ENCODE assay signal across 10 mouse cellular contexts in the genomic region with DNA sequence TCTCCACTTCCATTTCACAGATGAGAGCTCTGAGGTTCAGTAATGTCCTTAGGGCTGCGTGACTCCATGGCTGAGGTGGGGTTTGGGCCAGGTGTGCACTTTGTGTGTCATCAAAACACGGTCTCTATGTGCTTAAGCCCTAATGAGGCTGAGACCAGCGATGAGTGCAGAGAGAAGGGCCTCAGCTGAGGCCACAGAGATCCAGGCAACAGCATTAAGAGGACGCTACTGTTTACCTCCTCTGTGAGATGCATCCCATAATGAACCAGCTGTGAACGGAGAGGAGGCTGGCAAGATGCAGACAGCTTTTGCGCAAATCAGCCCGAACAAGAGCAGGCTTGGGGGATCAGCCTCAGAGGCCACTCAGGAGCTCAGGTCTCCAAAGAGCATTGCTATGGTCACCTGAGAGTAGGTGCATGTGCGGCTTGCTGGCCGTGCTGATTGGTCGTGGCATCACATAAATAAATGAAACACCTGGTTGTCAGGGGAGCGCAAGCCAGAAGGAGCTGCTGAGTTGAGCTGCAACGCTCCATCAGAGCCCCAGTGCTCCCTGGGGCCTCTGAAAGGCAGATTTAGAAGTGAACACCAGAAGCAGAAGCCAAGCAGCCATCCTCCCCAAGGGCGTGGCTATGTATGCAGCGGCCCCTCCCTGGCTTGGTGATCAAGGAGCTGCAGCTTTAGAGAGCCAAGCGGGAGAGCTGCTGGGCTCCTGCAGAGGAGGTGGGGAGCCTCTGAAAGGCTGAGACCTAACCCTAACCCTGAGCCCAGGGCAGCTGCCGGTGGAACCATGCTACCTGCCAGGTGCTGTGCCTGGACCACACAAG.
A peak's percentile ranks its signal among the peaks of the same experiment; 100 is the strongest.
DNase-seq lines count a peak whose midpoint lies in the region; ATAC-seq and TF ChIP-seq lines count a peak whose summit lies in the region.
"Had no signal": no experiment of that assay in that cellular context is flagged by ENCODE, and none has a peak within 500 bp of the region (broad histone marks: within the 10 kb centered on the region; RNA-seq: fewer than 3 reads in every experiment).

No protein-coding gene starts in this region.

- H3K4me2 ChIP-seq in hindbrain, embryonic 14.5 days (replicated peaks) = no peak overlapping the region
- no peak overlapping the region for H3K4me2 ChIP-seq in midbrain, embryonic 14.5 days (ENCODE audit: low read length)
- H3K4me2 ChIP-seq: liver, embryonic 15.5 days had no signal

- intact Hi-C loops in gastrocnemius, adult 2 months (cut with DNase I) = no loop called here

- 33% methylated on average over 16 of the region's 16 CpGs for WGBS in hindbrain, embryonic 14.5 days
- WGBS in midbrain, embryonic 14.5 days = 33% methylated on average over 16 of the region's 16 CpGs

- peaks cover 21% of the 10 kb centered on the region for H3K4me1 ChIP-seq in hindbrain, embryonic 14.5 days (replicated peaks; ENCODE audit: control insufficient read depth, insufficient read depth, low read length)
- H3K4me1 ChIP-seq in midbrain, embryonic 14.5 days (ENCODE audit: control insufficient read depth, insufficient read depth, low read length) = peaks cover 25% of the 10 kb centered on the region

- no peak overlapping the region for H3K27ac ChIP-seq in gastrocnemius, adult 2 months
- peak overlapping the region; percentile 56 for H3K27ac ChIP-seq in hindbrain, embryonic 14.5 days
- H3K27ac ChIP-seq in midbrain, embryonic 14.5 days (replicated peaks; ENCODE audit: low read depth, low read length) = peak overlapping the region; percentile 60
- H3K27ac ChIP-seq: liver, embryonic 15.5 days had no signal

- DNase-seq in gastrocnemius, adult 2 months = peak; percentile 43
- no peak for DNase-seq in gastrocnemius, postnatal 10 days
- DNase-seq in brain, embryonic 14.5 days (ENCODE audit: low read depth) = peak; percentile 50
- DNase-seq in hindbrain, embryonic 14.5 days (ENCODE audit: low spot score) = no peak
- DNase-seq in midbrain, embryonic 14.5 days = peak; percentile 52
- no peak for DNase-seq in testis, postnatal 10 days (ENCODE audit: low spot score)
- no peak for DNase-seq in layer of hippocampus, adult 18-20 months (ENCODE audit: low spot score in 2 of 2)
- DNase-seq: thymus, adult 18-20 months had no signal

- peaks cover 59% of the 10 kb centered on the region for H3K36me3 ChIP-seq in hindbrain, embryonic 14.5 days (replicated peaks; ENCODE audit: control insufficient read depth, insufficient read depth)
- H3K36me3 ChIP-seq in midbrain, embryonic 14.5 days (ENCODE audit: control insufficient read depth, insufficient read depth, low read length) = peaks cover 67% of the 10 kb centered on the region

- no peak overlapping the region for H3K4me3 ChIP-seq in gastrocnemius, adult 2 months
- H3K4me3 ChIP-seq in hindbrain, embryonic 14.5 days (replicated peaks; ENCODE audit: low read length) = no peak overlapping the region
- no peak overlapping the region for H3K4me3 ChIP-seq in midbrain, embryonic 14.5 days (replicated peaks; ENCODE audit: low read depth, low read length)
- H3K4me3 ChIP-seq: liver, embryonic 15.5 days had no signal

- peak overlapping the region; percentile 39; the same call in 1 of the 2 replicates for H3K9ac ChIP-seq in hindbrain, embryonic 14.5 days
- no peak overlapping the region for H3K9ac ChIP-seq in midbrain, embryonic 14.5 days (replicated peaks; ENCODE audit: low read length)
- H3K9ac ChIP-seq: liver, embryonic 15.5 days had no signal

- TF ChIP-seq CTCF in gastrocnemius, adult 2 months (IDR thresholded peaks at IDR 0.05) = no peak
- no peak for TF ChIP-seq CTCF in brain, embryonic 14.5 days (IDR thresholded peaks at IDR 0.05; ENCODE audit: borderline replicate concordance, extremely low read depth, insufficient read depth, insufficient read length)

- no peaks in the 10 kb centered on the region for H3K9me3 ChIP-seq in hindbrain, embryonic 14.5 days (ENCODE audit: control insufficient read depth, low read length)
- H3K9me3 ChIP-seq in midbrain, embryonic 14.5 days (ENCODE audit: control insufficient read depth, low read length) = no peaks in the 10 kb centered on the region
- H3K9me3 ChIP-seq: liver, embryonic 15.5 days had no signal

- no peaks in the 10 kb centered on the region for H3K27me3 ChIP-seq in hindbrain, embryonic 14.5 days (ENCODE audit: control insufficient read depth, insufficient read depth, low read length)
- no peaks in the 10 kb centered on the region for H3K27me3 ChIP-seq in midbrain, embryonic 14.5 days (ENCODE audit: control insufficient read depth, insufficient read depth, low read length)
- H3K27me3 ChIP-seq: liver, embryonic 15.5 days had no signal

- ATAC-seq in hindbrain, embryonic 14.5 days (ENCODE audit: low FRiP score) = peak; percentile 24; the same call in 1 of the 2 replicates
- ATAC-seq in midbrain, embryonic 14.5 days (ENCODE audit: low FRiP score, low TSS enrichment) = 0 out of 2 replicates have a peak, but pooled peaks have one; percentile 8
- no peak for ATAC-seq in inflammation-experienced regulatory T-cells, adult 6 months

- TF ChIP-seq POLR2A in brain, embryonic 14.5 days (IDR thresholded peaks at IDR 0.05; ENCODE audit: borderline replicate concordance, extremely low read depth, insufficient read depth, insufficient read length, poor library complexity, severe bottlenecking) = no peak

Comparison
In these comparisons a context has a peak if more than half of its experiments do, and no peak if none do; other contexts are left out.
1. DNase-seq: peak in gastrocnemius, adult 2 months (single experiment), brain, embryonic 14.5 days (single experiment) and midbrain, embryonic 14.5 days (single experiment); none in gastrocnemius, postnatal 10 days (single experiment), hindbrain, embryonic 14.5 days (single experiment), testis, postnatal 10 days (single experiment) and layer of hippocampus, adult 18-20 months (0 of 2).